Mouse (Mus musculus): Measurements from ENCODE around the gene Garnl3.

- no peak for TF ChIP-seq POLR2A (IDR thresholded peaks at IDR 0.05; ENCODE audit: extremely low read depth, insufficient read depth, low read length)
- no peak for TF ChIP-seq CTCF (IDR thresholded peaks at IDR 0.05; ENCODE audit: extremely low read depth, insufficient read depth, low read length)
Measured at GRCm38 (mm10) chr2:32963544-32963943, 167.9 kb downstream of the Garnl3 start.
